Mouse (Mus musculus) cerebellum, adult 2 months (tissue): Measurements from ENCODE around the gene Muc13.

Experiments used
- CTCF ChIP-seq: fragments of 200-500 bp; IDR thresholded peaks from 2 replicates; pipeline ENCODE4 v1.5.1; 2011; ENCODE audit warnings: low read depth, mild to moderate bottlenecking, control low read depth, low read length, moderate library complexity, borderline replicate concordance; ENCODE audit not compliant: insufficient read depth
- POLR2A ChIP-seq: fragments of 200-500 bp; IDR thresholded peaks from 2 replicates; pipeline ENCODE4 v1.6.1; 2011; ENCODE audit warnings: low read length, control low read depth, borderline replicate concordance; ENCODE audit not compliant: insufficient read depth

DNA sequence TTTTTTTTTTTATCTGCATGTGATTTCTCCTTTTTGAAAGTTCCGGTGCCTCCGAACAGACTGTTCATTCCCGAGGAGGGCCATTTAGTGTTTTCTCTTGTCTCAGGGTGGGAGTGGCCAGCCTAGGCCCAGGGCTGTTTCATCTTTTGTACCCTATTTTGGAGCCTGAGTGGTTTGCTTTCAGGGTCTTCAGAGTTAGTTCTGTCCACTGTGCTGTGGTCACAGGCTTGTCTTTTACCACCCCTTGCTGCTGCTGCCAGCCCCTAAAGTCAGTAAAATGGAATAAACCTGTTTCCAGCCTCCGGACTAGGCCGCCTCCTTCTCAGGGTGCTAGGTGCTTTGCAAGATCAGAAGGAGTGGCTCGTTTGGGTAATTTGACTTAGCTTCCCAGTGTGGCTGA, 38.2 kb downstream of the Muc13 start:
- TF ChIP-seq POLR2A (no peak), CTCF (no peak)
